Mouse (Mus musculus): ENCODE measurements at regions not wholly inside any gene's neighbourhood (a gene's known extent, or its start where the extent isn't known, plus 50 kb on each side); places are given as distances from the start of the nearest gene placed in this dataset.

GRCm38 (mm10) chr17:83001567-83001966 is 213.5 kb upstream of the Pkdcc start:
- no peak for TF ChIP-seq POLR2A (IDR thresholded peaks at IDR 0.05; ENCODE audit: insufficient read depth, low read depth, low read length)
- no peak for TF ChIP-seq CTCF (IDR thresholded peaks at IDR 0.05; ENCODE audit: insufficient read depth, low read depth, low read length)

Data from olfactory bulb, adult 2 months (tissue).